In genomic region chr17:16176782-16177510, GRCm38 (mm10) we compare ENCODE assay signal across 11 mouse cellular contexts.
DNase-seq lines count a peak whose midpoint lies in the region; ATAC-seq and TF ChIP-seq lines count a peak whose summit lies in the region.
"Had no signal": no experiment of that assay in that cellular context is flagged by ENCODE, and none has a peak within 500 bp of the region (broad histone marks: within the 10 kb centered on the region; RNA-seq: fewer than 3 reads in every experiment).

No protein-coding gene starts in this region.

- TF ChIP-seq CTCF in brain, embryonic 14.5 days (IDR thresholded peaks at IDR 0.05; ENCODE audit: borderline replicate concordance, extremely low read depth, insufficient read depth, insufficient read length) = no peak
- no peak for TF ChIP-seq CTCF in cerebellum, adult 2 months (IDR thresholded peaks at IDR 0.05; ENCODE audit: borderline replicate concordance, insufficient read depth, low read depth, low read length)

- TF ChIP-seq POLR2A in brain, embryonic 14.5 days (IDR thresholded peaks at IDR 0.05; ENCODE audit: borderline replicate concordance, extremely low read depth, insufficient read depth, insufficient read length, poor library complexity, severe bottlenecking) = no peak
- no peak for TF ChIP-seq POLR2A in cerebellum, adult 2 months (IDR thresholded peaks at IDR 0.05; ENCODE audit: borderline replicate concordance, insufficient read depth, low read length)

- no peaks in the 10 kb centered on the region for H3K36me3 ChIP-seq in kidney, embryonic 15.5 days
- no peaks in the 10 kb centered on the region for H3K36me3 ChIP-seq in kidney, embryonic 14.5 days (ENCODE audit: control insufficient read depth, insufficient read depth, low read length)
- no peaks in the 10 kb centered on the region for H3K36me3 ChIP-seq in embryonic facial prominence, embryonic 12.5 days
- no peaks in the 10 kb centered on the region for H3K36me3 ChIP-seq in midbrain, embryonic 14.5 days (ENCODE audit: control insufficient read depth, insufficient read depth, low read length)
- H3K36me3 ChIP-seq: heart, embryonic 15.5 days had no signal

- H3K27me3 ChIP-seq in kidney, embryonic 15.5 days = no peaks in the 10 kb centered on the region
- no peaks in the 10 kb centered on the region for H3K27me3 ChIP-seq in kidney, embryonic 14.5 days (ENCODE audit: control insufficient read depth, insufficient read depth, low read length)
- no peaks in the 10 kb centered on the region for H3K27me3 ChIP-seq in embryonic facial prominence, embryonic 12.5 days
- H3K27me3 ChIP-seq in midbrain, embryonic 14.5 days (ENCODE audit: control insufficient read depth, insufficient read depth, low read length) = no peaks in the 10 kb centered on the region
- no peaks in the 10 kb centered on the region for H3K27me3 ChIP-seq in cerebellum, adult 2 months (ENCODE audit: control insufficient read depth, insufficient read depth, low read length)
- H3K27me3 ChIP-seq: heart, embryonic 15.5 days had no signal

- no peak overlapping the region for H3K9ac ChIP-seq in kidney, embryonic 15.5 days
- H3K9ac ChIP-seq in kidney, embryonic 14.5 days (ENCODE audit: low read depth, low read length) = no peak overlapping the region
- no peak overlapping the region for H3K9ac ChIP-seq in embryonic facial prominence, embryonic 12.5 days
- H3K9ac ChIP-seq in midbrain, embryonic 14.5 days (replicated peaks; ENCODE audit: low read length) = no peak overlapping the region
- H3K9ac ChIP-seq: heart, embryonic 15.5 days had no signal

- H3K27ac ChIP-seq in kidney, embryonic 15.5 days = no peak overlapping the region; the same call in 1 of the 2 replicates
- H3K27ac ChIP-seq in kidney, embryonic 14.5 days (ENCODE audit: low read depth, low read length) = no peak overlapping the region
- H3K27ac ChIP-seq in embryonic facial prominence, embryonic 12.5 days = peak overlapping the region; percentile 24; the same call in 1 of the 2 replicates
- no peak overlapping the region for H3K27ac ChIP-seq in midbrain, embryonic 14.5 days (replicated peaks; ENCODE audit: low read depth, low read length)
- H3K27ac ChIP-seq in cerebellum, adult 2 months (ENCODE audit: insufficient read depth, low read length) = no peak overlapping the region
- H3K27ac ChIP-seq: heart, embryonic 15.5 days had no signal

- H3K4me1 ChIP-seq in kidney, embryonic 15.5 days = peaks cover 7% of the 10 kb centered on the region; the same call in 1 of the 2 replicates
- peaks cover 7% of the 10 kb centered on the region; the same call in 1 of the 2 replicates for H3K4me1 ChIP-seq in kidney, embryonic 14.5 days (ENCODE audit: control insufficient read depth, insufficient read depth, low read length)
- H3K4me1 ChIP-seq in embryonic facial prominence, embryonic 12.5 days = 0 out of 2 replicates have a peak, but pooled peaks cover 6% of the 10 kb centered on the region
- no peaks in the 10 kb centered on the region for H3K4me1 ChIP-seq in midbrain, embryonic 14.5 days (ENCODE audit: control insufficient read depth, insufficient read depth, low read length)
- H3K4me1 ChIP-seq in cerebellum, adult 2 months (ENCODE audit: control insufficient read depth, insufficient read depth, low read length) = no peaks in the 10 kb centered on the region
- H3K4me1 ChIP-seq: heart, embryonic 15.5 days had no signal

- no peak overlapping the region for H3K4me2 ChIP-seq in kidney, embryonic 15.5 days
- H3K4me2 ChIP-seq in kidney, embryonic 14.5 days (replicated peaks; ENCODE audit: low read depth, low read length) = no peak overlapping the region
- no peak overlapping the region for H3K4me2 ChIP-seq in embryonic facial prominence, embryonic 12.5 days (replicated peaks)
- no peak overlapping the region for H3K4me2 ChIP-seq in midbrain, embryonic 14.5 days (ENCODE audit: low read length)
- H3K4me2 ChIP-seq: heart, embryonic 15.5 days had no signal

- WGBS in kidney, embryonic 15.5 days = 40% methylated on average over 8 of the region's 8 CpGs
- 47% methylated on average over 8 of the region's 8 CpGs for WGBS in kidney, embryonic 14.5 days
- 32% methylated on average over 8 of the region's 8 CpGs for WGBS in embryonic facial prominence, embryonic 12.5 days
- 54% methylated on average over 8 of the region's 8 CpGs for WGBS in midbrain, embryonic 14.5 days
- 38% methylated on average over 8 of the region's 8 CpGs for WGBS in cerebellum, adult 2 months

- peak; percentile 73 for ATAC-seq in kidney, embryonic 15.5 days (replicated peaks; ENCODE audit: low FRiP score)
- ATAC-seq in kidney, embryonic 14.5 days (ENCODE audit: low FRiP score, low TSS enrichment) = no peak; the same call in 1 of the 2 replicates
- no peak for ATAC-seq in embryonic facial prominence, embryonic 12.5 days (ENCODE audit: insufficient number of reproducible peaks, insufficient read depth, low FRiP score, low TSS enrichment)
- ATAC-seq in midbrain, embryonic 14.5 days (ENCODE audit: low FRiP score, low TSS enrichment) = no peak
- ATAC-seq in activated CD4-positive, CD25-positive, alpha-beta regulatory T cell, adult 4 months = no peak

- H3K4me3 ChIP-seq in kidney, embryonic 15.5 days (replicated peaks) = no peak overlapping the region
- no peak overlapping the region for H3K4me3 ChIP-seq in kidney, embryonic 14.5 days (ENCODE audit: low read length)
- no peak overlapping the region for H3K4me3 ChIP-seq in embryonic facial prominence, embryonic 12.5 days
- no peak overlapping the region for H3K4me3 ChIP-seq in midbrain, embryonic 14.5 days (replicated peaks; ENCODE audit: low read depth, low read length)
- H3K4me3 ChIP-seq in cerebellum, adult 2 months (replicated peaks; ENCODE audit: insufficient read depth, low read depth, low read length) = no peak overlapping the region
- H3K4me3 ChIP-seq: erythroblast, embryonic 14.5 days; heart, embryonic 15.5 days had no signal

- DNase-seq in brain, embryonic 14.5 days (ENCODE audit: low read depth) = peak; percentile 39
- peak; percentile 14 for DNase-seq in midbrain, embryonic 14.5 days
- DNase-seq in thymus, postnatal 4 days = no peak
- DNase-seq in cerebellum, adult 2 months = no peak
- DNase-seq: right cerebral cortex, adult 18-20 months had no signal

- H3K9me3 ChIP-seq in kidney, embryonic 15.5 days (replicated peaks) = no peaks in the 10 kb centered on the region
- H3K9me3 ChIP-seq in kidney, embryonic 14.5 days (ENCODE audit: control insufficient read depth, low read length) = no peaks in the 10 kb centered on the region
- no peaks in the 10 kb centered on the region for H3K9me3 ChIP-seq in embryonic facial prominence, embryonic 12.5 days
- no peaks in the 10 kb centered on the region for H3K9me3 ChIP-seq in midbrain, embryonic 14.5 days (ENCODE audit: control insufficient read depth, low read length)
- H3K9me3 ChIP-seq: heart, embryonic 15.5 days had no signal

Comparison
In these comparisons a context has a peak if more than half of its experiments do, and no peak if none do; other contexts are left out.
1. DNase-seq: peak in brain, embryonic 14.5 days (single experiment) and midbrain, embryonic 14.5 days (single experiment); none in thymus, postnatal 4 days (single experiment) and cerebellum, adult 2 months (0 of 2).